Mouse (Mus musculus) bone marrow, adult 2 months (tissue): ENCODE measurements around the gene Mgam.

Experiments
- CTCF ChIP-seq: fragments of 200-500 bp; IDR thresholded peaks from 2 replicates; pipeline ENCODE4 v1.5.1; 2011; ENCODE audit warnings: low read length, control low read depth; ENCODE audit not compliant: control insufficient read depth, insufficient read depth
- POLR2A ChIP-seq: fragments of 200-500 bp; IDR thresholded peaks from 2 replicates; pipeline ENCODE4 v1.6.1; 2011; ENCODE audit warnings: low read depth, mild to moderate bottlenecking, control low read depth, low read length, borderline replicate concordance; ENCODE audit not compliant: control insufficient read depth

DNA sequence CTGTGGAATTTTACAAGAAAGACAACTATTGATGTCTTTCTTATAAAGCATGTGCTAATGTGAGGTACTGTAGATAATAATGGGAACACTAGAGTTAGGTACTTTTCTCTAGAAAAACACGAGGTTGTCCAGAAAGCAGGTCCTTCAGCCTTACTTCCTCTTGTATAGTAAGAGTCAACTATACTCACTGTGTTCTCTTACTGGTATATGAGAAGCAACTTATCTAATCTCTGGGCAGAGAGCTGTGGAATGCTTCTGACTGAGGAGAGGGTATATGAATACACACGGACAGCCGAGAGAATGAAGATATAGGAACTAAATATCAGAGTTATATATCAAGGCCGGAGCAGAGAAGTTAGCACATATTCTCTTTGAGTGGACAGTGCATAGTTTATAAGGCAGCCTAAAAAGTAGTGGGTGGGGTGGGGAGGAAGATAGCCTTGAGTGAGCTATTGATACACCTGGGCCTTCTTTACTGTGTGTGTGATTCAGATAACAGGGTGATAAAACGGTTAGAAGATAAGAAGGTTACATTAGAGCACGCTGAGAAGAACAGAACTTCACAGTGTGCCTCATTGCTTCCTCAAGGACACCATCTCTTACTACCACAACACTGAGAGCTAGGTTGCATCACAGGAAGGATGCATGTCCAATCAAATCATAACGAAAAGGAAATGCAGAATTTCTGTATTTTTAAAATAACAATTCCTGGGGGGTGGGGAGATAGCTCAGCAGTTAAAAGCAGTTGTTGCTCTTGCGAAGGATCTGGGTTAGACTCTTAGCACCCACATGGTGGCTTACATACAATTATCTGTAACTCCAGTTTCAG is 12.3 kb downstream of the Mgam start:
- no peak for TF ChIP-seq POLR2A
- TF ChIP-seq CTCF, result no peak
